Mouse (Mus musculus) cerebellum, adult 2 months (tissue): Measurements from ENCODE around the gene Ccdc6.

Source experiments
- CTCF ChIP-seq: fragments of 200-500 bp; IDR thresholded peaks from 2 replicates; pipeline ENCODE4 v1.5.1; 2011; ENCODE audit warnings: low read depth, mild to moderate bottlenecking, control low read depth, low read length, moderate library complexity, borderline replicate concordance; ENCODE audit not compliant: insufficient read depth
- POLR2A ChIP-seq: fragments of 200-500 bp; IDR thresholded peaks from 2 replicates; pipeline ENCODE4 v1.6.1; 2011; ENCODE audit warnings: low read length, control low read depth, borderline replicate concordance; ENCODE audit not compliant: insufficient read depth

- no peak for TF ChIP-seq CTCF
- no peak for TF ChIP-seq POLR2A
Measured at GRCm38 (mm10) chr10:70093782-70094181, 3.1 kb upstream of the Ccdc6 start.
